Mouse (Mus musculus) E14TG2a.4 (cell line): ENCODE results near the gene Akna.

ENCODE experiments used
- H3K27me3 ChIP-seq: 2 replicates; pipeline ENCODE4 v1.6.1; 2014; ENCODE audit warnings: low read length, control low read depth; ENCODE audit not compliant: insufficient read depth
- H3K36me3 ChIP-seq: 2 replicates; pipeline ENCODE4 v1.6.1; 2014; ENCODE audit warnings: low read length, control low read depth; ENCODE audit not compliant: insufficient read depth
- H3K4me1 ChIP-seq: replicated peaks from 2 replicates; pipeline ENCODE4 v1.6.1; 2014; ENCODE audit warnings: low read depth, low read length, control low read depth
- H3K4me3 ChIP-seq: replicated peaks from 2 replicates; pipeline ENCODE4 v1.5.1; 2014; ENCODE audit warnings: mild to moderate bottlenecking, low read length
- H3K9me3 ChIP-seq: 2 replicates; pipeline ENCODE4 v1.6.1; 2014; ENCODE audit warnings: low read length, control low read depth
- CTCF ChIP-seq: conservative IDR thresholded peaks from 2 replicates; pipeline ENCODE4 v1.5.1; 2014; ENCODE audit warnings: low read length
- NANOG ChIP-seq: IDR thresholded peaks from 2 replicates; pipeline ENCODE4 v1.6.1; 2014; ENCODE audit warnings: borderline replicate concordance, low read length, mixed read lengths
- POU5F1 ChIP-seq: IDR thresholded peaks from 2 replicates; pipeline ENCODE4 v1.6.1; 2014; ENCODE audit warnings: low read length, borderline replicate concordance

The Akna gene

GRCm38 (mm10) chr4:63403040-63403959 is at the start of gene Akna:
Gene Akna (minus strand): TSS chr4:63403354.
- Histone ChIP-seq H3K4me1 (peaks cover 37% of the 10 kb centered on the region), H3K4me3 (peak within 1 kb of the TSS; percentile 54), H3K9me3 (peaks cover 14% of the 10 kb centered on the region), H3K27me3 (no peaks in the 10 kb centered on the region), H3K36me3 (peaks cover 18% of the 10 kb centered on the region)
- TF ChIP-seq POU5F1 (no peak), CTCF (no peak), NANOG (no peak)

- Histone ChIP-seq H3K4me1 (peaks cover 69% of the 10 kb centered on the region), H3K27me3 (no peaks in the 10 kb centered on the region), H3K4me3 (no peak overlapping the region), H3K36me3 (peaks cover 7% of the 10 kb centered on the region), H3K9me3 (peaks cover 5% of the 10 kb centered on the region; the same call in 1 of the 2 replicates)
- TF ChIP-seq CTCF (no peak), NANOG (no peak), POU5F1 (no peak)
These were observed 49.4 kb upstream of the Akna start for GRCm38 (mm10) chr4:63452555-63452954.

GRCm38 (mm10) chr4:63450551-63450950 is 47.4 kb upstream of the Akna start:
- TF ChIP-seq NANOG: no peak
- TF ChIP-seq POU5F1: no peak
- no peak for TF ChIP-seq CTCF
- peaks cover 12% of the 10 kb centered on the region for H3K9me3 ChIP-seq
- H3K4me1 ChIP-seq: peaks cover 50% of the 10 kb centered on the region
- H3K27me3 ChIP-seq: no peaks in the 10 kb centered on the region
- peaks cover 7% of the 10 kb centered on the region for H3K36me3 ChIP-seq
- H3K4me3 ChIP-seq: no peak overlapping the region

- Histone ChIP-seq H3K4me3 (no peak overlapping the region), H3K9me3 (peaks cover 22% of the 10 kb centered on the region), H3K27me3 (no peaks in the 10 kb centered on the region), H3K36me3 (peaks cover 12% of the 10 kb centered on the region), H3K4me1 (peaks cover 31% of the 10 kb centered on the region)
- TF ChIP-seq NANOG (no peak), CTCF (no peak), POU5F1 (no peak)
These were observed 41.4 kb upstream of the Akna start for GRCm38 (mm10) chr4:63444362-63445066.

GRCm38 (mm10) chr4:63443101-63443500 is 39.9 kb upstream of the Akna start:
- H3K9me3 ChIP-seq: peaks cover 22% of the 10 kb centered on the region
- H3K27me3 ChIP-seq: no peaks in the 10 kb centered on the region
- peaks cover 27% of the 10 kb centered on the region for H3K4me1 ChIP-seq
- TF ChIP-seq NANOG (no peak), CTCF (no peak)
- 0 out of 2 replicates have a peak, but pooled peaks cover 5% of the 10 kb centered on the region for H3K36me3 ChIP-seq
- no peak overlapping the region for H3K4me3 ChIP-seq

- Histone ChIP-seq H3K4me3 (no peak overlapping the region), H3K27me3 (no peaks in the 10 kb centered on the region), H3K36me3 (0 out of 2 replicates have a peak, but pooled peaks cover 5% of the 10 kb centered on the region), H3K9me3 (peaks cover 21% of the 10 kb centered on the region), H3K4me1 (peaks cover 38% of the 10 kb centered on the region)
- no peak for TF ChIP-seq CTCF
- no peak for TF ChIP-seq POU5F1
- TF ChIP-seq NANOG: no peak
These were observed 38.5 kb upstream of the Akna start for GRCm38 (mm10) chr4:63441616-63442015.

- peaks cover 14% of the 10 kb centered on the region for H3K9me3 ChIP-seq
- H3K36me3 ChIP-seq: 0 out of 2 replicates have a peak, but pooled peaks cover 5% of the 10 kb centered on the region
- TF ChIP-seq POU5F1: no peak
- TF ChIP-seq CTCF: no peak
- TF ChIP-seq NANOG: no peak
- H3K4me3 ChIP-seq: no peak overlapping the region
- peaks cover 47% of the 10 kb centered on the region for H3K4me1 ChIP-seq
- H3K27me3 ChIP-seq: no peaks in the 10 kb centered on the region
These were observed 37.1 kb upstream of the Akna start for GRCm38 (mm10) chr4:63440262-63440661.

- Histone ChIP-seq H3K4me3 (no peak overlapping the region), H3K9me3 (peaks cover 11% of the 10 kb centered on the region), H3K27me3 (no peaks in the 10 kb centered on the region), H3K4me1 (peaks cover 45% of the 10 kb centered on the region), H3K36me3 (peaks cover 22% of the 10 kb centered on the region)
- TF ChIP-seq CTCF: no peak
- no peak for TF ChIP-seq POU5F1
- TF ChIP-seq NANOG: no peak
These were observed 34.8 kb upstream of the Akna start for GRCm38 (mm10) chr4:63437968-63438367.
